Mouse (Mus musculus) left cerebral cortex, postnatal 10 days (tissue): ENCODE data around the gene Vmn1r185. TPM values are rescaled to one million over a fixed set of nuclear protein-coding genes. Genes with fewer than 3 reads are reported as not detected.
"Not testable (repeated sequence)": the region's sequence is repeated elsewhere in the genome, so short reads cannot be mapped to it uniquely, and the experiment has no call there.

Experiments
- DNase-seq, 2 experiments: peaks; one replicate each; pipeline ENCODE4 v3.0.0; 2021 to 2022; ENCODE audit warnings: low spot score in 2 of 2, mixed read lengths in 1 of 2; ENCODE audit errors: extremely low spot score in 1 of 2
- intact Hi-C: fragments of 180-260 bp; cut with DNase I; formaldehyde crosslinking; loops from one replicate; pipeline ENCODE4 v1.15.1; 2025
- total RNA-seq, 2 experiments: library from RNA; stranded (reverse); gene quantifications; 2 replicates each; pipeline ENCODE4 v1.2.3; 2021

The Vmn1r185 gene
- not detected for total RNA-seq

- intact Hi-C loops, DNase-seq: not testable (repeated sequence)
Observed at GRCm38 (mm10) chr7:26618364-26618763, at the start of gene Vmn1r185. Gene Vmn1r185 (minus strand): TSS chr7:26618464.

GRCm38 (mm10) chr7:26667466-26667865 lies 49.2 kb upstream of the Vmn1r185 start:
- DNase-seq, intact Hi-C loops: not testable (repeated sequence)

- no peak for DNase-seq
- intact Hi-C loops, result no loop called here
Observed at GRCm38 (mm10) chr7:26666011-26666410, 47.7 kb upstream of the Vmn1r185 start.

- intact Hi-C loops, result no loop called here
Observed at GRCm38 (mm10) chr7:26589774-26590173, 28.5 kb downstream of the Vmn1r185 start.

GRCm38 (mm10) chr7:26589077-26589476 lies 29.2 kb downstream of the Vmn1r185 start:
- intact Hi-C loops, result no loop called here
- DNase-seq, result no peak

More at GRCm38 (mm10) chr7:26589774-26590173, 28.5 kb downstream of the Vmn1r185 start:
- DNase-seq, result no peak

Other genes starting within 250 kb of the Vmn1r185 start
- gene Nlrp9c, start 214.8 kb downstream of the Vmn1r185 start, total RNA-seq, result not detected
- gene Nlrp4a, start 183.4 kb downstream of the Vmn1r185 start, total RNA-seq, result not detected
- gene Nlrp9a, start 83.4 kb downstream of the Vmn1r185 start, total RNA-seq, result not detected
- gene Cyp2b23, start 68.0 kb upstream of the Vmn1r185 start, total RNA-seq, result not detected
- gene Cyp2b19, start 138.7 kb upstream of the Vmn1r185 start, total RNA-seq, result not detected
- gene Cyp2g1, start 190.4 kb upstream of the Vmn1r185 start, total RNA-seq, result not detected
- not detected for gene Cyp2a5, start 216.8 kb upstream of the Vmn1r185 start, total RNA-seq